Mouse (Mus musculus) CD4-positive helper T cell, adult 2 months (primary cell): ENCODE results near the gene Ubn1.

Experiments
- DNase-seq: peaks from one replicate; pipeline ENCODE4 v3.0.0-alpha.2; 2012; ENCODE audit warnings: low read depth, missing footprints, low spot score

Ubn1 gene

GRCm38 (mm10) chr16:5071974-5072373 lies 22.1 kb downstream of the Ubn1 start:
- no peak for DNase-seq

GRCm38 (mm10) chr16:5074341-5074740 lies 24.5 kb downstream of the Ubn1 start:
- DNase-seq, result no peak

- DNase-seq, result no peak
Observed at GRCm38 (mm10) chr16:5085196-5085595, 35.3 kb downstream of the Ubn1 start.

- DNase-seq, result no peak
Observed at GRCm38 (mm10) chr16:5086179-5086578, 36.3 kb downstream of the Ubn1 start.

- DNase-seq, result no peak
Observed at GRCm38 (mm10) chr16:5089021-5089420, 39.2 kb downstream of the Ubn1 start.

GRCm38 (mm10) chr16:5093285-5093684 lies 43.4 kb downstream of the Ubn1 start:
- no peak for DNase-seq

GRCm38 (mm10) chr16:5096504-5096903 lies 46.6 kb downstream of the Ubn1 start:
- DNase-seq, result no peak

- DNase-seq, result no peak
Observed at GRCm38 (mm10) chr16:5101000-5101399, 51.1 kb downstream of the Ubn1 start.

GRCm38 (mm10) chr16:5109877-5110276 lies 60.0 kb downstream of the Ubn1 start:
- no peak for DNase-seq

- DNase-seq, result no peak
Observed at GRCm38 (mm10) chr16:5111021-5111420, 61.2 kb downstream of the Ubn1 start.

GRCm38 (mm10) chr16:5113002-5113550 lies 63.2 kb downstream of the Ubn1 start:
- no peak for DNase-seq

- DNase-seq, result no peak
Observed at GRCm38 (mm10) chr16:5113582-5113981, 63.7 kb downstream of the Ubn1 start.

GRCm38 (mm10) chr16:5119385-5119784 lies 69.5 kb downstream of the Ubn1 start:
- no peak for DNase-seq

- DNase-seq, result no peak
Observed at GRCm38 (mm10) chr16:5119845-5120244, 70.0 kb downstream of the Ubn1 start.

GRCm38 (mm10) chr16:5123476-5123875 lies 73.6 kb downstream of the Ubn1 start:
- DNase-seq, result no peak

- no peak for DNase-seq
Observed at GRCm38 (mm10) chr16:5130196-5130595, 80.3 kb downstream of the Ubn1 start.

GRCm38 (mm10) chr16:5130766-5131165 lies 80.9 kb downstream of the Ubn1 start:
- DNase-seq, result no peak

GRCm38 (mm10) chr16:5131251-5131922 lies 81.5 kb downstream of the Ubn1 start:
- no peak for DNase-seq

- DNase-seq, result no peak
Observed at GRCm38 (mm10) chr16:5132401-5132801, 82.5 kb downstream of the Ubn1 start, which contains the start of gene Ppl. Ppl (minus strand) TSS chr16:5132421.

GRCm38 (mm10) chr16:5134623-5135330 lies 84.9 kb downstream of the Ubn1 start:
- no peak for DNase-seq

- DNase-seq, result no peak
Observed at GRCm38 (mm10) chr16:5135551-5136261, 85.8 kb downstream of the Ubn1 start.
